Mouse (Mus musculus) forebrain, embryonic 14.5 days (tissue): Measurements from ENCODE around the gene Ggcx. TPM values are rescaled to one million over a fixed set of nuclear protein-coding genes. Genes with fewer than 3 reads are reported as not detected.

Experiments
- ATAC-seq: fragments of 200-750 bp; cut with Nextera tagmentation; 2 replicates; pipeline ENCODE4 v1.8.0; 2017; ENCODE audit warnings: mild to moderate bottlenecking, moderate library complexity
- DNase-seq: peaks from one replicate; pipeline ENCODE4 v3.0.0-alpha.2; 2015; ENCODE audit warnings: low spot score
- H3K27ac ChIP-seq: fragments of 300-500 bp; sonication (generic); 2 replicates; pipeline ENCODE4 v1.5.1; 2014; ENCODE audit warnings: low read depth, mild to moderate bottlenecking, control low read depth, low read length, moderate library complexity
- H3K27me3 ChIP-seq: fragments of 300-500 bp; sonication (generic); replicated peaks from 2 replicates; pipeline ENCODE4 v1.6.1; 2014; ENCODE audit warnings: low read length, control low read depth, mixed read lengths; ENCODE audit not compliant: control insufficient read depth, insufficient read depth
- H3K36me3 ChIP-seq: fragments of 300-500 bp; sonication (generic); 2 replicates; pipeline ENCODE4 v1.6.1; 2014; ENCODE audit warnings: low read length, control low read depth; ENCODE audit not compliant: control insufficient read depth, insufficient read depth
- H3K4me1 ChIP-seq: fragments of 300-500 bp; sonication (generic); 2 replicates; pipeline ENCODE4 v1.6.1; 2014; ENCODE audit warnings: antibody characterized with exemption, low read length, control low read depth; ENCODE audit not compliant: control insufficient read depth, insufficient read depth
- H3K4me2 ChIP-seq: fragments of 300-500 bp; sonication (generic); 2 replicates; pipeline ENCODE4 v1.6.1; 2014; ENCODE audit warnings: mild to moderate bottlenecking, control low read depth, low read length
- H3K4me3 ChIP-seq: fragments of 300-500 bp; sonication (generic); 2 replicates; pipeline ENCODE4 v1.5.1; 2014; ENCODE audit warnings: low read depth, low read length, control low read depth
- H3K9ac ChIP-seq: fragments of 300-500 bp; sonication (generic); 2 replicates; pipeline ENCODE4 v1.6.1; 2014; ENCODE audit warnings: mild to moderate bottlenecking, low read length, control low read depth, moderate library complexity
- H3K9me3 ChIP-seq: fragments of 300-500 bp; sonication (generic); replicated peaks from 2 replicates; pipeline ENCODE4 v1.6.1; 2016; ENCODE audit warnings: low read length, control low read depth, mixed read lengths; ENCODE audit not compliant: control insufficient read depth
- WGBS: fragments of 180-500 bp; shearing (Covaris S2); extraction: QIAGEN DNeasy Blood & Tissue Kit; methylation state at CpG from one replicate; pipeline ENCODE4 v1.1.7; 2014; 5-methylcytosine and 5-hydroxymethylcytosine counted together
- polyA plus RNA-seq: library from polyadenylated mRNA; unstranded; fragments of >200 nt; fragmentation: Nextera tagmentation; extraction: Ambion mirVana; gene quantifications from 2 replicates; pipeline ENCODE4 v1.2.1, GENCODE M21; 2014

Gene Ggcx
- polyA plus RNA-seq, 1 experiment from 2014 or later: 4.3 TPM

GRCm38 (mm10) chr6:72373184-72373583 lies 40.9 kb upstream of the Ggcx start:
- Histone ChIP-seq H3K4me3 (no peak overlapping the region), H3K36me3 (no peaks in the 10 kb centered on the region), H3K27ac (no peak overlapping the region), H3K4me2 (no peak overlapping the region), H3K9me3 (no peaks in the 10 kb centered on the region), H3K9ac (no peak overlapping the region), H3K4me1 (no peaks in the 10 kb centered on the region), H3K27me3 (no peaks in the 10 kb centered on the region)
- no peak for ATAC-seq
- DNase-seq: no peak
- 82% methylated on average over 4 of the region's 4 CpGs for WGBS

GRCm38 (mm10) chr6:72374206-72374605 lies 39.9 kb upstream of the Ggcx start:
- Histone ChIP-seq H3K4me1 (no peaks in the 10 kb centered on the region), H3K36me3 (no peaks in the 10 kb centered on the region), H3K9ac (no peak overlapping the region), H3K4me2 (no peak overlapping the region), H3K27me3 (peaks cover under 1% of the 10 kb centered on the region), H3K9me3 (no peaks in the 10 kb centered on the region), H3K27ac (no peak overlapping the region), H3K4me3 (no peak overlapping the region)
- DNase-seq: no peak
- no peak for ATAC-seq
- 73% methylated on average over 7 of the region's 7 CpGs for WGBS

GRCm38 (mm10) chr6:72374820-72375563 lies 39.1 kb upstream of the Ggcx start:
- H3K4me1 ChIP-seq: no peaks in the 10 kb centered on the region
- H3K4me3 ChIP-seq: no peak overlapping the region
- no peaks in the 10 kb centered on the region for H3K36me3 ChIP-seq
- ATAC-seq (no peak), DNase-seq (no peak)
- H3K9ac ChIP-seq: no peak overlapping the region
- no peak overlapping the region for H3K4me2 ChIP-seq
- no peaks in the 10 kb centered on the region for H3K9me3 ChIP-seq
- peaks cover 8% of the 10 kb centered on the region for H3K27me3 ChIP-seq
- WGBS: 86% methylated on average over 15 of the region's 15 CpGs
- H3K27ac ChIP-seq: no peak overlapping the region

GRCm38 (mm10) chr6:72378510-72379234 lies 35.4 kb upstream of the Ggcx start:
- no peaks in the 10 kb centered on the region for H3K9me3 ChIP-seq
- no peak for ATAC-seq
- no peak overlapping the region for H3K27ac ChIP-seq
- H3K4me2 ChIP-seq: no peak overlapping the region
- H3K4me3 ChIP-seq: no peak overlapping the region
- no peak for DNase-seq
- peaks cover 19% of the 10 kb centered on the region for H3K27me3 ChIP-seq
- no peaks in the 10 kb centered on the region for H3K36me3 ChIP-seq
- whole genome bisulfite sequencing: 88% methylated on average over 8 of the region's 8 CpGs
- H3K4me1 ChIP-seq: peaks cover 5% of the 10 kb centered on the region; the same call in 1 of the 2 replicates
- no peak overlapping the region for H3K9ac ChIP-seq

- DNase-seq: no peak
- WGBS: 45% methylated on average over 7 of the region's 7 CpGs
- Histone ChIP-seq H3K4me1 (peaks cover 5% of the 10 kb centered on the region; the same call in 1 of the 2 replicates), H3K36me3 (no peaks in the 10 kb centered on the region), H3K27ac (no peak overlapping the region), H3K4me3 (peak overlapping the region; percentile 35), H3K9me3 (no peaks in the 10 kb centered on the region), H3K4me2 (peak overlapping the region; percentile 56), H3K9ac (no peak overlapping the region; the same call in 1 of the 2 replicates), H3K27me3 (peaks cover 19% of the 10 kb centered on the region)
- ATAC-seq: no peak
Measured at GRCm38 (mm10) chr6:72379377-72380130, 34.6 kb upstream of the Ggcx start.

- Histone ChIP-seq H3K9ac (peak within 1 kb of the TSS; percentile 58), H3K4me1 (peaks cover 5% of the 10 kb centered on the region; the same call in 1 of the 2 replicates), H3K4me2 (peak within 1 kb of the TSS; percentile 56), H3K27ac (no peak within 1 kb of the TSS), H3K27me3 (peaks cover 19% of the 10 kb centered on the region), H3K9me3 (no peaks in the 10 kb centered on the region), H3K36me3 (no peaks in the 10 kb centered on the region), H3K4me3 (peak within 1 kb of the TSS; percentile 35)
- DNase-seq (peak; percentile 37), ATAC-seq (peak; percentile 58)
- 3% methylated on average over 45 of the region's 49 CpGs for WGBS
Measured at GRCm38 (mm10) chr6:72380131-72380770, 33.9 kb upstream of the Ggcx start, which contains the start of gene Vamp5. Gene Vamp5 (minus strand): TSS chr6:72380468.

DNA sequence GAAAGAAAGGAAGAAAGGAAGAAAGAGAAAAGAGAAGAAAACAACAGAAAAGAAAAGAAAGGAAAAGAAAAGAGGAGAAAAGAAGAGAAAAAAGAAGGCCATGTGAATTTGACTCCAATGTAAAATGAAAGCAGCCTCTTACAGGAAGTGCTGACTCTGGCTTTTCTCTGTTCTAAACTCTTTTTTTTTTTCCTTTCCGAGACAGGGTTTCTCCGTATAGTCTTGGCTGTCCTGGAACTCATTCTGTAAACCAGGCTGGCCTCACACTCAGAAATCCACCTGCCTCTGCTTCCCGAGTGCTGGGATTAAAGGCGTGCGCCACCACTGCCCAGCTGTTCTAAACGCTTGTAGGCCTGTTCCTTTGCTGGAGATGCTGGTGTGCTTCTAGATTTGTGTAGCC lies 31.6 kb upstream of the Ggcx start:
- 81% methylated on average over 6 of the region's 6 CpGs for WGBS
- Histone ChIP-seq H3K36me3 (no peaks in the 10 kb centered on the region), H3K27me3 (peaks cover 19% of the 10 kb centered on the region), H3K4me1 (peaks cover 5% of the 10 kb centered on the region; the same call in 1 of the 2 replicates), H3K27ac (no peak overlapping the region), H3K4me2 (no peak overlapping the region), H3K4me3 (no peak overlapping the region), H3K9me3 (no peaks in the 10 kb centered on the region), H3K9ac (no peak overlapping the region)
- no peak for DNase-seq
- ATAC-seq: no peak

DNA sequence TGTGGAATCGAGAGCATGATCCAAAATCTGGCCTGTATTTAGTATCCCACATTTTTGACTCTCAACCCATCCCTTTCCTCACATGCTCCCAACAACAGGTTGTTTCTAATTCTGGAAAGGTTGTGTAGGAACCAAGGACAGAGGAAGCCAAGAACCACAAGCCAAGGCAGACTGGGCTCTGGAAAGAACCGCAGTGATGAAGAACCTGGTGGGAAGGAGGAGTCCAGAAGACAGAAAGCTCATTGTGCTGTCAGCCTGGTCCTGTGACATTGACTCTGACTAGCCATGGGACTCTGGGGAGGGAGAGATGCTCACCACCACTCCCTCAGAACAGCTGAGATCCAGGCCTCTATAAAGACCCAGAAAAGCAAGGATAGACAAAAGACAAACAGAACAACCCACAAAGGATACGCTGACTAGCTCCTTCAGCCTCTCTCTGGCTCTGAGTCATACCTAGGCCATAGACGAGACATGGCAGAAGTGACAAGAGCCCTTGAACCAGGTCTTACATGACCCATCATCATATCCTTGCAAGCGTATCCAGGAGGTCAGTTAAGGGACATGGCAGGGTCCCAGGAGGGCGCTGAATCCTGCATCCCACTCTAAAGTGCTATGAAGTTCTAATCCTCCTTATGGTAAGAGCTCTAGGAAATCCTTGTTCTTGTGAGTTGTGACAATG lies 30.8 kb upstream of the Ggcx start:
- 83% methylated on average over 6 of the region's 6 CpGs for WGBS
- DNase-seq (no peak), ATAC-seq (no peak)
- Histone ChIP-seq H3K4me3 (no peak overlapping the region), H3K27me3 (peaks cover 19% of the 10 kb centered on the region), H3K4me1 (peaks cover 5% of the 10 kb centered on the region; the same call in 1 of the 2 replicates), H3K4me2 (no peak overlapping the region), H3K36me3 (no peaks in the 10 kb centered on the region), H3K27ac (no peak overlapping the region), H3K9me3 (no peaks in the 10 kb centered on the region), H3K9ac (no peak overlapping the region)
